Mouse (Mus musculus): Measurements from ENCODE around the gene Gm9774. TPM values are rescaled to one million over a fixed set of nuclear protein-coding genes. Genes with fewer than 3 reads are reported as not detected.

Gene Gm9774
- total RNA-seq (2014; fragmentation: Nextera tagmentation): 5.2 and 10.9 TPM in 2 replicates
- total RNA-seq (2017): 1.2 TPM in 2 replicates

GRCm38 (mm10) chr3:92429323-92429722, at the start of gene Gm9774:
Gm9774 (minus strand) TSS chr3:92429423.
- no peak for ATAC-seq (replicated peaks; ENCODE audit: poor library complexity, severe bottlenecking)

- no peak for ATAC-seq (replicated peaks; ENCODE audit: poor library complexity, severe bottlenecking)
Observed at GRCm38 (mm10) chr3:92470111-92470510, 40.9 kb upstream of the Gm9774 start.

GRCm38 (mm10) chr3:92467424-92467823, 38.2 kb upstream of the Gm9774 start:
- ATAC-seq (replicated peaks; ENCODE audit: poor library complexity, severe bottlenecking): no peak

GRCm38 (mm10) chr3:92466576-92466975, 37.4 kb upstream of the Gm9774 start:
- ATAC-seq (replicated peaks; ENCODE audit: poor library complexity, severe bottlenecking): no peak

- ATAC-seq (replicated peaks; ENCODE audit: poor library complexity, severe bottlenecking): no peak
Observed at GRCm38 (mm10) chr3:92458620-92459019, 29.4 kb upstream of the Gm9774 start, which contains the start of gene Sprr3. Sprr3 (minus strand) TSS chr3:92458720.

- no peak for ATAC-seq (replicated peaks; ENCODE audit: poor library complexity, severe bottlenecking)
Observed at GRCm38 (mm10) chr3:92455151-92455550, 25.9 kb upstream of the Gm9774 start.

- no peak for ATAC-seq (replicated peaks; ENCODE audit: poor library complexity, severe bottlenecking)
Observed at GRCm38 (mm10) chr3:92440177-92440576, 11.0 kb upstream of the Gm9774 start.

GRCm38 (mm10) chr3:92438689-92439088, 9.5 kb upstream of the Gm9774 start, which contains the start of gene Sprr1b:
Sprr1b (minus strand) TSS chr3:92438789.
- ATAC-seq (replicated peaks; ENCODE audit: poor library complexity, severe bottlenecking): no peak

- no peak for ATAC-seq (replicated peaks; ENCODE audit: poor library complexity, severe bottlenecking)
Observed at GRCm38 (mm10) chr3:92432282-92432681, 3.1 kb upstream of the Gm9774 start, which contains the start of gene Sprr2k. Sprr2k (plus strand) TSS chr3:92432582.

GRCm38 (mm10) chr3:92417782-92418181, 11.4 kb downstream of the Gm9774 start, which contains the start of gene Sprr2j-ps:
Sprr2j-ps (plus strand) TSS chr3:92418082.
- ATAC-seq (replicated peaks; ENCODE audit: poor library complexity, severe bottlenecking): no peak

GRCm38 (mm10) chr3:92407691-92408090, 21.5 kb downstream of the Gm9774 start, which contains the start of gene Sprr2i:
Sprr2i (plus strand) TSS chr3:92407991.
- ATAC-seq (replicated peaks; ENCODE audit: poor library complexity, severe bottlenecking): no peak

- ATAC-seq (replicated peaks; ENCODE audit: poor library complexity, severe bottlenecking): no peak
Observed at GRCm38 (mm10) chr3:92394301-92394700, 34.9 kb downstream of the Gm9774 start.

- no peak for ATAC-seq (replicated peaks; ENCODE audit: poor library complexity, severe bottlenecking)
Observed at GRCm38 (mm10) chr3:92385385-92385784, 43.8 kb downstream of the Gm9774 start, which contains the start of gene Sprr2h. Sprr2h (plus strand) TSS chr3:92385685.

Other genes with a start within 250 kb of the Gm9774 start
- gene Sprr2a1, start 213.6 kb downstream of the Gm9774 start, total RNA-seq (2014; fragmentation: Nextera tagmentation): not detected in 2 replicates
- gene Sprr2a1, start 213.6 kb downstream of the Gm9774 start, total RNA-seq (2017): not detected in 2 replicates
- not detected in 2 replicates for gene Sprr2a2, start 213.5 kb downstream of the Gm9774 start, total RNA-seq (2014; fragmentation: Nextera tagmentation)
- gene Sprr2a2, start 213.5 kb downstream of the Gm9774 start, total RNA-seq (2017): not detected in 2 replicates
- not detected in 2 replicates for gene Sprr2a3, start 144.0 kb downstream of the Gm9774 start, total RNA-seq (2014; fragmentation: Nextera tagmentation)
- gene Sprr2a3, start 144.0 kb downstream of the Gm9774 start, total RNA-seq (2017): not detected in 2 replicates
- gene Sprr2b, start 112.8 kb downstream of the Gm9774 start, total RNA-seq (2014; fragmentation: Nextera tagmentation): not detected in 2 replicates
- gene Sprr2b, start 112.8 kb downstream of the Gm9774 start, total RNA-seq (2017): not detected in 2 replicates
- gene Sprr2d, start 90.3 kb downstream of the Gm9774 start, total RNA-seq (2014; fragmentation: Nextera tagmentation): not detected in 2 replicates
- not detected in 2 replicates for gene Sprr2d, start 90.3 kb downstream of the Gm9774 start, total RNA-seq (2017)
- not detected in 2 replicates for gene Sprr2e, start 77.3 kb downstream of the Gm9774 start, total RNA-seq (2014; fragmentation: Nextera tagmentation)
- gene Sprr2e, start 77.3 kb downstream of the Gm9774 start, total RNA-seq (2017): not detected in 2 replicates
- gene Sprr2f, start 64.2 kb downstream of the Gm9774 start, total RNA-seq (2014; fragmentation: Nextera tagmentation): not detected in 2 replicates
- gene Sprr2f, start 64.2 kb downstream of the Gm9774 start, total RNA-seq (2017): not detected in 2 replicates
- gene Sprr2h, start 43.7 kb downstream of the Gm9774 start, total RNA-seq (2014; fragmentation: Nextera tagmentation): not detected in 2 replicates
- not detected in 2 replicates for gene Sprr2h, start 43.7 kb downstream of the Gm9774 start, total RNA-seq (2017)
- not detected in 2 replicates for gene Sprr2i, start 21.4 kb downstream of the Gm9774 start, total RNA-seq (2014; fragmentation: Nextera tagmentation)
- not detected in 2 replicates for gene Sprr2i, start 21.4 kb downstream of the Gm9774 start, total RNA-seq (2017)
- gene Sprr2j-ps, start 11.3 kb downstream of the Gm9774 start, total RNA-seq (2014; fragmentation: Nextera tagmentation): not detected in 2 replicates
- gene Sprr2j-ps, start 11.3 kb downstream of the Gm9774 start, total RNA-seq (2017): not detected in 2 replicates
- gene Sprr2k, start 3.2 kb upstream of the Gm9774 start, total RNA-seq (2014; fragmentation: Nextera tagmentation): not detected in 2 replicates
- gene Sprr2k, start 3.2 kb upstream of the Gm9774 start, total RNA-seq (2017): not detected in 2 replicates
- not detected in 2 replicates for gene Sprr1b, start 9.4 kb upstream of the Gm9774 start, total RNA-seq (2014; fragmentation: Nextera tagmentation)
- gene Sprr1b, start 9.4 kb upstream of the Gm9774 start, total RNA-seq (2017): not detected in 2 replicates
- not detected in 2 replicates for gene Sprr3, start 29.3 kb upstream of the Gm9774 start, total RNA-seq (2014; fragmentation: Nextera tagmentation)
- gene Sprr3, start 29.3 kb upstream of the Gm9774 start, total RNA-seq (2017): not detected in 2 replicates
- not detected in 2 replicates for gene Sprr1a, start 56.5 kb upstream of the Gm9774 start, total RNA-seq (2014; fragmentation: Nextera tagmentation)
- gene Sprr1a, start 56.5 kb upstream of the Gm9774 start, total RNA-seq (2017): not detected in 2 replicates
- gene Sprr4, start 71.1 kb upstream of the Gm9774 start, total RNA-seq (2014; fragmentation: Nextera tagmentation): not detected in 2 replicates
- gene Sprr4, start 71.1 kb upstream of the Gm9774 start, total RNA-seq (2017): not detected in 2 replicates
- not detected in 2 replicates for gene 2310046K23Rik, start 105.1 kb upstream of the Gm9774 start, total RNA-seq (2014; fragmentation: Nextera tagmentation)
- not detected in 2 replicates for gene 2310046K23Rik, start 105.1 kb upstream of the Gm9774 start, total RNA-seq (2017)
- not detected in 2 replicates for gene Ivl, start 144.3 kb upstream of the Gm9774 start, total RNA-seq (2014; fragmentation: Nextera tagmentation)
- gene Ivl, start 144.3 kb upstream of the Gm9774 start, total RNA-seq (2017): not detected in 2 replicates
- gene Smcp, start 159.6 kb upstream of the Gm9774 start, total RNA-seq (2014; fragmentation: Nextera tagmentation): not detected in 2 replicates
- not detected in 2 replicates for gene Smcp, start 159.6 kb upstream of the Gm9774 start, total RNA-seq (2017)
- gene 2210017I01Rik, start 178.1 kb upstream of the Gm9774 start, total RNA-seq (2014; fragmentation: Nextera tagmentation): not detected in 2 replicates
- not detected in 2 replicates for gene 2210017I01Rik, start 178.1 kb upstream of the Gm9774 start, total RNA-seq (2017)
- not detected in 2 replicates for gene Lce6a, start 192.2 kb upstream of the Gm9774 start, total RNA-seq (2014; fragmentation: Nextera tagmentation)
- gene Lce6a, start 192.2 kb upstream of the Gm9774 start, total RNA-seq (2017): not detected in 2 replicates
- not detected in 2 replicates for gene Lce1a1, start 218.9 kb upstream of the Gm9774 start, total RNA-seq (2014; fragmentation: Nextera tagmentation)
- gene Lce1a1, start 218.9 kb upstream of the Gm9774 start, total RNA-seq (2017): not detected in 2 replicates
- gene Lce1b, start 227.5 kb upstream of the Gm9774 start, total RNA-seq (2014; fragmentation: Nextera tagmentation): not detected in 2 replicates
- gene Lce1b, start 227.5 kb upstream of the Gm9774 start, total RNA-seq (2017): not detected in 2 replicates
- not detected in 2 replicates for gene Lce1a2, start 240.9 kb upstream of the Gm9774 start, total RNA-seq (2014; fragmentation: Nextera tagmentation)
- gene Lce1a2, start 240.9 kb upstream of the Gm9774 start, total RNA-seq (2017): not detected in 2 replicates
- not detected in 2 replicates for gene Lce1c, start 249.8 kb upstream of the Gm9774 start, total RNA-seq (2014; fragmentation: Nextera tagmentation)
- not detected in 2 replicates for gene Lce1c, start 249.8 kb upstream of the Gm9774 start, total RNA-seq (2017)